Mouse (Mus musculus) heart, postnatal 0 days (tissue): ENCODE results near the gene Rrp8.

Source experiments
- CTCF ChIP-seq: IDR thresholded peaks from 2 replicates; pipeline ENCODE4 v1.5.1; 2016; ENCODE audit warnings: antibody characterized with exemption, control low read depth, low read depth
- EP300 ChIP-seq: IDR thresholded peaks from 2 replicates; pipeline ENCODE4 v1.6.1; 2016; ENCODE audit warnings: antibody characterized with exemption, low read depth

DNA sequence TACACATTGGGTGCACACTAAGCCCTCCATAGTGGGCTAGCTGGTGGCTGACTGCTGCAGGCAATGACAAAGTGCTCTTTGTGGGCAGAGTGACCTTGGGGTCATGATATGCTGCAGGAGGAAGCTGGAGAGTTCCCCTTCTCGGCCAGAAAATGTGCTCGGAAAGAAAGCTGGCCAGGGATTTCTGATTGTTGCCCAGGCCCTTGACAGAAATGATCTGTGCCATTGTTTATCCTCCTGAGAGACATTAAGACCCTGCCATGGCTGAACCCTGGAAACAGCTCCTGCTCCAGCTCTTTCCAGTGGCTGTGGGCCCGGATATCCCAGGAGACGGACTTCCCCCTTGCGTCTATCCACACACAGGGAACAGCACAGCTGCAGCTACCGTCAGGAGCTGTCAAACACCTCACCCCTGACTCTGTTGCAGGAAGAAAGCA, 30.6 kb upstream of the Rrp8 start:
- TF ChIP-seq CTCF (no peak), EP300 (no peak)
